Mouse (Mus musculus) olfactory bulb, adult 2 months (tissue): ENCODE data around the gene Pcx. TPM values are rescaled to one million over a fixed set of nuclear protein-coding genes. Genes with fewer than 3 reads are reported as not detected.

Source experiments
- H3K27ac ChIP-seq: fragments of 200-500 bp; 2 replicates; pipeline ENCODE4 v1.5.1; 2012; ENCODE audit warnings: low read depth, low read length; ENCODE audit not compliant: insufficient read depth
- H3K4me1 ChIP-seq: fragments of 200-500 bp; 2 replicates; pipeline ENCODE4 v1.6.1; 2012; ENCODE audit warnings: low read length; ENCODE audit not compliant: control insufficient read depth, insufficient read depth
- H3K4me3 ChIP-seq: fragments of 200-500 bp; 2 replicates; pipeline ENCODE4 v1.5.1; 2012; ENCODE audit warnings: mild to moderate bottlenecking, low read depth, low read length, moderate library complexity; ENCODE audit not compliant: insufficient read depth
- CTCF ChIP-seq: fragments of 200-500 bp; IDR thresholded peaks from 2 replicates; pipeline ENCODE4 v1.5.1; 2012; ENCODE audit warnings: low read depth, mild to moderate bottlenecking, low read length, moderate library complexity; ENCODE audit not compliant: insufficient read depth
- POLR2A ChIP-seq: fragments of 200-500 bp; IDR thresholded peaks from 2 replicates; pipeline ENCODE4 v1.6.1; 2012; ENCODE audit warnings: mild to moderate bottlenecking, low read depth, low read length, moderate library complexity; ENCODE audit not compliant: insufficient read depth
- WGBS: fragments of 180-500 bp; shearing (Covaris S2); methylation state at CpG from one replicate; pipeline ENCODE4 v1.1.7; 2018; 5-methylcytosine and 5-hydroxymethylcytosine counted together
- polyA plus RNA-seq: library from polyadenylated mRNA; stranded (reverse); fragments of >200 nt; gene quantifications from 2 replicates; pipeline ENCODE4 v1.2.4, GENCODE M21; 2012; ENCODE audit warnings: low replicate concordance; ENCODE audit not compliant: missing spikeins, insufficient read depth, insufficient read length

The Pcx gene
- polyA plus RNA-seq, 1 experiment = not detected

DNA sequence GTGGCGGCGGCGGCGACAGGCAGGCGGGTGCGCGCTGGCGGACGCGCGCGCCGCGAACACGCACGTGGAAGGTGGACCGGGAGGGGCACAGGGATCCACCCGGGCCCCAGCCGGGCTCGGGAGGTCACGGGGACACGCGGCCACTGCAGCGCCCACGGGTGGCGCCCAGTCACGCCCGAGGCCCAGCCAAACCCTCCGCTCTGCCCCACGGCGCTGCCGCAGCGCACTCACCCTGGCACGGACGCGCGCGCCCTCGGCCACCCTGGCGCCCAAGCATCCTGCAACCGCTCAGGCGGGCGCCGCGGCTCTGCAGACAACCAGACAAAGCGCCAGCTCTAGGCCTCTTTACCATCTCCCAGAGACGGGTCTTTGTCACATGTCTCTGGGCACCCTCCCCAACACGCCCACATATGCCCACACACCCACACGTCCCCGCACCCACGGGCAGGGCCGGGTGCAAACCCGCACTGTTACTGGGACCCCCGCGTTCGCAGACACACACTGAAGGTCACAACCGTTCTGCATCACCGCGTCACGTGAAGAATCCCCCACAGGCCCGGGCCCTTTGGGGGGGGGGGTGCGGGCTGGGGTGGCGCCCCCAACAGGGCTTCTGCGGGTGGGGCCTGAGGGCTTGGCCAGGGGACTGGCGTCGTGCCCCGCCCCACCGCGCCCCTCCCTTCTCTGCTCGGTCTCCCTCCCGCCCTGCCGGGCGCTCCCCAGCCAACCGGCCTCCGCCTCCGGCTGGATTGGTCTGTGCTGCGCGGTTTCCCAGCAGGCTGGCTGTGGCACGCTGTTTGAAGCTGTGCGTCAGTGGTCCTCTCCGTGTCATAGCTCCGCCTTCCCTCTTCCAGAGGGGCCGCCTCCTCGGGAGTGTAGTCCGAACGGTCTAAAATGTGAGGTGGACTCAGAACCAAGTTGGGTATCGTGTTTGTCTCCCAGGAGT is 105.2 kb downstream of the Pcx start, which contains the start of gene Lrfn4:
Gene Lrfn4 (minus strand): TSS at position 517 of the 943 bp plus-strand sequence.
- under 1% methylated on average over 86 of the region's 87 CpGs for WGBS
- peaks cover 39% of the 10 kb centered on the region for H3K4me1 ChIP-seq
- peak within 1 kb of the TSS; percentile 96 for H3K4me3 ChIP-seq
- H3K27ac ChIP-seq = peak within 1 kb of the TSS; percentile 90
- TF ChIP-seq CTCF (no peak; the same call in 1 of the 2 replicates), POLR2A (peak; percentile 32; the same call in 1 of the 2 replicates)

DNA sequence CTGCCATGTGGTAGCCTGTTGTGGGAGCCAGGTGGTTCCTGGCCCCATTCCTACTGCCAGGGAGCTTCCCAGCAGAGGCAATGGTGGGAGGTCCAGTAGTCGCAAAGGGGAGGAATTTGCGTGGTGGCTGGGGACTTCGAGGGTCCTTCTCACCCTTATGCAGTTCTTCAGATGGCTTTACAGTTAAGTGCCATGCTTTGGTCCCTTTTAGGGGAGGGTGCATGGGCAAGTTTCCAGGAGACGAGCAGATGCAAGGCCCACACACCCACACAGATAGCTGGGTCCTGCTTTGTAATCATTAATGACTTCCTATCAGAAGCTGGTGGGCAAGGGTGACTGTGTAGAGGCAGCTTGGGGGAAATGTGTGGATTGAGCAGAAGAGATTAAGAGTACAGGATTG is 106.3 kb downstream of the Pcx start:
- WGBS = 40% methylated on average over 4 of the region's 4 CpGs
- Histone ChIP-seq H3K4me3 (no peak overlapping the region), H3K27ac (no peak overlapping the region)

DNA sequence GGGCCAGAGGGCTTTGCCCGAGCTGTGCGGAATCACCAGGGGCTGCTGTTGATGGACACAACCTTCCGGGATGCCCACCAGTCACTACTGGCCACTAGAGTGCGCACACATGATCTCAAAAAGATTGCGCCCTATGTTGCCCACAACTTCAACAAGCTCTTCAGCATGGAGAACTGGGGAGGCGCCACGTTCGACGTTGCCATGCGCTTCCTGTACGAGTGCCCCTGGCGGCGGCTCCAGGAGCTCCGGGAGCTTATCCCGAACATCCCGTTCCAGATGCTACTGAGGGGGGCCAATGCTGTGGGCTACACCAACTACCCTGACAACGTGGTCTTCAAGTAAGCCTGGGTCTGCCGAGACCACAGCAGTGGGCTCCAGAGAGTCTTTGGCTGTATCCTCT is 107.9 kb downstream of the Pcx start:
- Histone ChIP-seq H3K27ac (no peak overlapping the region), H3K4me3 (no peak overlapping the region), H3K4me1 (peaks cover 21% of the 10 kb centered on the region)
- TF ChIP-seq POLR2A (no peak), CTCF (no peak)
- WGBS = 36% methylated on average over 18 of the region's 18 CpGs

More for the DNA sequence above, 106.3 kb downstream of the Pcx start:
- peaks cover 36% of the 10 kb centered on the region for H3K4me1 ChIP-seq
- no peak for TF ChIP-seq CTCF
- TF ChIP-seq POLR2A = no peak

DNA sequence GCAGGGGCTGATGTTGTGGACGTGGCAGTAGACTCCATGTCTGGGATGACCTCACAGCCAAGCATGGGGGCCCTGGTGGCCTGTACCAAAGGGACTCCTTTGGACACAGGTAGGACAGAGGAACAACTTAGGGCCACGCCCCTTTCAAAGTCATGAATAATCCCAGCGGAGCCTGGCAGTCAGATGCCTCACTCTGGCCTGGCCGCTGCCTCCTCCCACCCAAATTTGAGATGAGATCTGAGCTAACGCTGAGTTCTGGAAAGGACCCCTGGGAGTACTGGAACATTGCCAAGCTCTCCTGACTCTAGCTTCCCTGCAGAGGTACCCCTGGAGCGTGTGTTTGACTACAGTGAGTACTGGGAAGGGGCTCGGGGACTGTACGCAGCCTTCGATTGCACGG is 109.2 kb downstream of the Pcx start:
- H3K4me1 ChIP-seq = peaks cover 12% of the 10 kb centered on the region
- H3K27ac ChIP-seq = no peak overlapping the region
- WGBS = 71% methylated on average over 10 of the region's 10 CpGs
- no peak overlapping the region for H3K4me3 ChIP-seq
- no peak for TF ChIP-seq POLR2A

DNA sequence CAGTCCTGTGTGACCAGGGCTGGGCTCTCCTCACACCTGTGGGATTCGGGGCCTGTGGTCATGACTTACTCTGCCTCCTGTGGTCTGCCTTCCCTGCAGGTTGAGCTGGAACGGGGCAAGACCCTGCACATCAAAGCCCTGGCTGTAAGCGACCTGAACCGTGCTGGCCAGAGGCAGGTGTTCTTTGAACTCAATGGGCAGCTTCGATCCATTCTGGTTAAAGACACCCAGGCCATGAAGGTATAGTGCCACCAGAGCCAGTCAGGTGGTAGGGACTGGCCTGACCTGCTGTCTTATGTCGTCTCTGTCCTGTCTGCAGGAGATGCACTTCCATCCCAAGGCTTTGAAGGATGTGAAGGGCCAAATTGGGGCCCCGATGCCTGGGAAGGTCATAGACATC is 110.4 kb downstream of the Pcx start:
- TF ChIP-seq POLR2A (no peak), CTCF (no peak)
- no peak overlapping the region for H3K27ac ChIP-seq
- WGBS = 88% methylated on average over 7 of the region's 7 CpGs

DNA sequence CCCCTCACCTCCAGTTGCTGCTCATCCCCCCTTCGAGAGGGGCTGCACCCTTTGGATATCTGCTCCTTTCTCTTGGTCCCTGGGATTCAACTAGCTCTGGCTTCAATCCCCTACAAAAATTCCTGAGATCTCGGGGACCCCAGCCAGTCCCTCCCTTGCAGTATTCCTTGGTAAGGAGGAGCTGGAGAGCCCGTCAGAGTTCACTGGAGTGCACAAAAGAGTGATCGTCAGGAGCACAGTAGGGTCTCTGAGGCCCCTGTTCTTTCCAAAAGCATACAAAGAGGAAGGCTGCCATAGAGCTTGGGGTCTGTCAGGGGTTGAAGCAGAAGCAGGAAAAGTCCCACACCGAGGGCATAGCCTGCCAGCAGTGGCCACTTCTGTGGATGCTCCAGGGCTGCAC is 112.5 kb downstream of the Pcx start:
- Histone ChIP-seq H3K4me3 (no peak overlapping the region), H3K27ac (no peak overlapping the region), H3K4me1 (peaks cover 10% of the 10 kb centered on the region; the same call in 1 of the 2 replicates)
- WGBS = 43% methylated on average over 5 of the region's 5 CpGs
- TF ChIP-seq POLR2A (no peak), CTCF (no peak)

More for the DNA sequence above, 110.4 kb downstream of the Pcx start:
- Histone ChIP-seq H3K4me3 (no peak overlapping the region), H3K4me1 (peaks cover 17% of the 10 kb centered on the region)

DNA sequence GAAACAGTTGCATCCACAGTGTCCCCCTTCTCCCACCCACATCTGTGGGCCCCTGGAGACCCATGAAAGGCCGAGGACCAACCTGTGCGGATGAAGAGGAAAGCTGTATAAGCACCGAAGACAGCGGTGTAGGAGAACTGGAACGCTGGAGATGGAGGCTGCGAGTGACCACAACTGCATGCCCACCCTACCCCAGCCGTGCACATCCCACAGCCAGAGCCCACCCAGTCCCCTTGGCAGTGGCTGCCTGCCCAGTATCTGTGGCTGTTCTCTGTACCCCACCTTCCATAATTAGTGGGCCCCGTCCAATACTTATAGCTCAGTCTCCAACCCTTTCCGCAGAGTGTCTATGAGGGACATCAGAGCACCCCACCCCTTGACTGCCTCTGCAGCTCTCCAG is 113.1 kb downstream of the Pcx start:
- H3K4me1 ChIP-seq = peaks cover 10% of the 10 kb centered on the region; the same call in 1 of the 2 replicates
- H3K4me3 ChIP-seq = no peak overlapping the region
- no peak for TF ChIP-seq POLR2A
- no peak for TF ChIP-seq CTCF
- H3K27ac ChIP-seq = no peak overlapping the region
- 94% methylated on average over 9 of the region's 9 CpGs for WGBS

DNA sequence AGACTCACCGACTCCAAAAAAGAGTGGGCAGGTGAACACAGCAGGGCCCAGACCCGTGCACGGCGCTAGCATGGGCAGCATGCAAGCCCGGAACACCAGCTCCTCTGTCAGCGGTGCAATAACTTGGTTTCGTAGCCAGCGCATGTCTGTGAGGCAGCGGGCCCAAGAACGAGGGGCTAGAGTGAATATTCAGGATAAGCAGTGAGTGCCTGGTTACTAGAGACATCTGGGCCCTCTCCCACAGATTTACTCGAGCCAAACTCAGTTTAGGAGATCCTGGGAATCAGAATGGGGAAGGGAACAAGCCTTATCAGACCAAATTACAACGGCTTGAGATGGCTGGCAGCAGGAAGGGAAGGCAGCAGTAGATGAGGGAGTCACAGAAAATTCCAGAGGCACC is 113.7 kb downstream of the Pcx start:
- Histone ChIP-seq H3K27ac (no peak overlapping the region), H3K4me1 (peaks cover 10% of the 10 kb centered on the region; the same call in 1 of the 2 replicates), H3K4me3 (no peak overlapping the region)
- WGBS = 89% methylated on average over 12 of the region's 12 CpGs
- TF ChIP-seq POLR2A (no peak), CTCF (no peak)

DNA sequence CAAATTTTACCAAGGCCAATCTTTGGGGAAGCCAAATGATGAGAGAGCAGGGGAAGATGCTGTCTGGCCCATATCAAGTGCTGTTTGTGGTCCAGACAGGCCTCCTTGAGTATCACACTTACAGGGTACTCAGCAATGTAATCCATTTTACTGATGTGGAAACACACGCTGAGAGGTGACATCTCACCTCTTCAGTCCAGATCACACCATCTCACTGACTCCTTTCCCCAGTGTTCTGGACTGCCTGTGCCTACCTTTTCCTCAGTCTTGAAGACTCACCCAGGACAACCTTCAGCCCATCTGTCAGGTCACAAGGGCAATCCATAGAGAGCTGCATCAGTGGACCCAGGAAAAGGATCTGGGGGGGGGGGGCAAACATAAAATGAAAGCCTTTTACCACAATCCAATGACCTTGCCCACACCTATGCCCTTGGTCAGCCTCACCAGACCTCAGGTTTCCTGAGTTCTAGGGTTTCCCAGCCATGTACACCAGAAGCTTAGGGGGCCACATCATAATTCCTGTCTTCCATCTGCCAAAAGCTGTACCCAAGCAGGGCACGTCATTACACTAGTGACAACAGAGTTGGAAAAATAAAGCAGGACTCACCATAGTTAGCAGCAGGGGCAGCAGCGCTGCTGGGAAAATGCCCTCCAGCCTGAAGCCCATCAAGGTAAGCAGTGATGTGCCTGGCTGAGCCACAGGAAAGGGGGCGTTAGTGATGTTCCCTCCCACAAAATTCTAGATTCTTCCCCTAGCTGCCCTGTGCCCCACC is 114.3 kb downstream of the Pcx start:
- TF ChIP-seq POLR2A (no peak), CTCF (no peak)

More for the DNA sequence above, 114.3 kb downstream of the Pcx start:
- Histone ChIP-seq H3K27ac (no peak overlapping the region), H3K4me3 (peak overlapping the region; percentile 97), H3K4me1 (peaks cover 10% of the 10 kb centered on the region; the same call in 1 of the 2 replicates)
- 17% methylated on average over 4 of the region's 4 CpGs for WGBS
